Mouse (Mus musculus) lung, postnatal 0 days (tissue): Measurements from ENCODE around the gene Cpm. TPM values are rescaled to one million over a fixed set of nuclear protein-coding genes. Genes with fewer than 3 reads are reported as not detected.

Experiments used
- ATAC-seq: fragments of 200-750 bp; cut with Nextera tagmentation; 2 replicates; pipeline ENCODE4 v1.8.0; 2017; ENCODE audit warnings: moderate library complexity
- DNase-seq: peaks from one replicate; pipeline ENCODE4 v3.0.0-alpha.2; 2016; ENCODE audit warnings: low spot score
- H3K27ac ChIP-seq: fragments of 300-500 bp; sonication (generic); 2 replicates; pipeline ENCODE4 v1.5.1; 2014; ENCODE audit warnings: antibody characterized with exemption, mild to moderate bottlenecking, low read length, mixed read lengths
- H3K27me3 ChIP-seq: fragments of 300-500 bp; sonication (generic); replicated peaks from 2 replicates; pipeline ENCODE4 v1.6.1; 2014; ENCODE audit warnings: low read length, mixed read lengths; ENCODE audit not compliant: insufficient read depth
- H3K36me3 ChIP-seq: fragments of 300-500 bp; sonication (generic); 2 replicates; pipeline ENCODE4 v1.6.1; 2014; ENCODE audit warnings: low read length, mixed read lengths; ENCODE audit not compliant: insufficient read depth
- H3K4me1 ChIP-seq: fragments of 300-500 bp; sonication (generic); 2 replicates; pipeline ENCODE4 v1.6.1; 2014; ENCODE audit warnings: antibody characterized with exemption, low read depth, low read length, mixed read lengths; ENCODE audit not compliant: insufficient read depth
- H3K4me2 ChIP-seq: fragments of 300-500 bp; sonication (generic); replicated peaks from 2 replicates; pipeline ENCODE4 v1.6.1; 2014; ENCODE audit warnings: low read depth, mild to moderate bottlenecking, low read length, moderate library complexity, mixed read lengths
- H3K4me3 ChIP-seq: fragments of 300-500 bp; sonication (generic); 2 replicates; pipeline ENCODE4 v1.5.1; 2014; ENCODE audit warnings: low read depth, low read length
- H3K9ac ChIP-seq: fragments of 300-500 bp; sonication (generic); replicated peaks from 2 replicates; pipeline ENCODE4 v1.6.1; 2014; ENCODE audit warnings: low read depth, mild to moderate bottlenecking
- H3K9me3 ChIP-seq: fragments of 300-500 bp; sonication (generic); 2 replicates; pipeline ENCODE4 v1.6.1; 2016; ENCODE audit warnings: low read length, mixed read lengths
- CTCF ChIP-seq: IDR thresholded peaks from 2 replicates; pipeline ENCODE4 v1.5.1; 2016; ENCODE audit warnings: antibody characterized with exemption, mild to moderate bottlenecking
- EP300 ChIP-seq: IDR thresholded peaks from 2 replicates; pipeline ENCODE4 v1.6.1; 2016; ENCODE audit warnings: antibody characterized with exemption, mild to moderate bottlenecking, control low read depth
- WGBS: fragments of 180-500 bp; shearing (Covaris S2); extraction: QIAGEN DNeasy Blood & Tissue Kit; methylation state at CpG from one replicate; pipeline ENCODE4 v1.1.7; 2014; 5-methylcytosine and 5-hydroxymethylcytosine counted together
- polyA plus RNA-seq: library from polyadenylated mRNA; unstranded; fragments of >200 nt; fragmentation: Nextera tagmentation; extraction: Ambion mirVana; gene quantifications from 2 replicates; pipeline ENCODE4 v1.2.1, GENCODE M21; 2015

Cpm gene
- 215 and 250 TPM in 2 replicates for polyA plus RNA-seq

DNA sequence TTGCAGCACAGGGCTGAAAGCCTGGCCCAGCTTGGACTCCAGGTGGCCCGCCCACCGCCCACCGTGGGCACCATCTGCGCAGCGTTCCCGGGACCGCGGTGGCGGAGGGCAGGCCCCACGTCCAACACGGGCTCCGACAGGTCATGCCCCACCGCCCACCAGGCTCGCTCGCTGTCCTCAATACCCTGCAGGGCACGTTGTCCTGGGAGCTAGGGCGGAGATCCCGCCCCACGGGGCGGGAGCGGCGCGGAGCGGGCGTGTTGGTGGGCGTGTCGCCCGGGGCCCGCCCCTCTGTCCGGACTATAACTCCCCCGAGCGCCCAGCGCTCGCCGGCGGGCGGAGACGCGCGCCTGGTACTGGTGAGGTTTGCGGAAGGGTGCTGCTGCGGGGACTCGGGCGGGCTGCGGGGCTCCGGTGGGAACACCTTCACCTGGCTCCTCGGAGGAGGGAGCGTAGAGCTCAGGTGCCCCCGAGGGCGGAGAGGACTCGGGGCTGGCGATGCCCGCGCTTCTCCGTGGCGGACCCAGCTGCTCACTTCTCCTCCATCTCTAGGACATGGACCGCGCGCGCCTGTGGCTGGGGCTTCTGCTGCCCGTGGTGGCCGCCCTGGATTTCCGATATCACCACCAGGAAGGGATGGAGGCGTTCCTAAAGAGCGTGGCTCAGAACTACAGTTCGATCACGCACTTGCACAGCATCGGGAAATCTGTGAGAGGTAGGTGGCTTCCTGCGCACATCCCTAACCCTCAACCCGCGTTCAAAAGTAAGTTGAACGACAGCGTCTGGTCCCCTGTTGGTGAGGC lies at the start of gene Cpm:
Gene Cpm (plus strand): TSS at position 332 of the 803 bp plus-strand sequence.
- Histone ChIP-seq H3K27me3 (no peaks in the 10 kb centered on the region), H3K27ac (0 out of 2 replicates have a peak within 1 kb of the TSS, but pooled peaks have one; percentile 43), H3K36me3 (no peaks in the 10 kb centered on the region), H3K4me1 (peaks cover 12% of the 10 kb centered on the region; the same call in 1 of the 2 replicates), H3K9ac (no peak within 1 kb of the TSS; the same call in 1 of the 2 replicates), H3K4me2 (peak within 1 kb of the TSS; percentile 91), H3K4me3 (peak within 1 kb of the TSS; percentile 62), H3K9me3 (no peaks in the 10 kb centered on the region)
- ATAC-seq, result peak; percentile 97
- no peak for TF ChIP-seq EP300
- 0% methylated on average over 50 of the region's 73 CpGs for WGBS
- DNase-seq, result peak; percentile 87

DNA sequence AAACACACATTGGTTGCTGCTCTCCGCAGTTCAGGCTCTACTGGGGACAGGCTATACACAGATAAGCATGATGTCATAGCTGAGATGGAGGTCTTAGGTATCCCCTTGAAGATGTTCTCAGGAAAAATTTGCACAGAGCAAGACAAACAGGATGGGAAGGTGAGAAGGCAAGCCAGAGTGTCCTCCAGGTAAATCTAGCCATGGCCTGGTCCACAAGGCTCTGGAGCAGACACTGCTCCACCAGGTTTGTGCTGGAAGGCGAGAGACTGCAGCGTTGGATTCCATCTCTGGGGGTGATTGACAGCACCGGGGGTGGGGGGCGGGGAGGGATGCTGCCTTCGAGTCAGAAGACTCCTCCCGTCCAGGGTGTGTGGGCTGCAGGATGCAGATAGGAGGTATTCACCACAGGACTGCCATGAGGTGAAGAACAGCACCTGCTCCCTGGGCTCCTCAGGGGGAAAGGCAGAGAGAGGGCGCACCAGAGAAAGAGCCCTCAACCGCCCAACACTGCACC lies 49.5 kb upstream of the Cpm start:
- Histone ChIP-seq H3K4me2 (no peak overlapping the region), H3K36me3 (no peaks in the 10 kb centered on the region), H3K9ac (no peak overlapping the region), H3K4me3 (no peak overlapping the region), H3K27me3 (no peaks in the 10 kb centered on the region), H3K9me3 (no peaks in the 10 kb centered on the region), H3K4me1 (no peaks in the 10 kb centered on the region), H3K27ac (no peak overlapping the region)
- DNase-seq (no peak), ATAC-seq (no peak)
- no peak for TF ChIP-seq CTCF
- TF ChIP-seq EP300, result no peak
- WGBS, result 45% methylated on average over 9 of the region's 9 CpGs

DNA sequence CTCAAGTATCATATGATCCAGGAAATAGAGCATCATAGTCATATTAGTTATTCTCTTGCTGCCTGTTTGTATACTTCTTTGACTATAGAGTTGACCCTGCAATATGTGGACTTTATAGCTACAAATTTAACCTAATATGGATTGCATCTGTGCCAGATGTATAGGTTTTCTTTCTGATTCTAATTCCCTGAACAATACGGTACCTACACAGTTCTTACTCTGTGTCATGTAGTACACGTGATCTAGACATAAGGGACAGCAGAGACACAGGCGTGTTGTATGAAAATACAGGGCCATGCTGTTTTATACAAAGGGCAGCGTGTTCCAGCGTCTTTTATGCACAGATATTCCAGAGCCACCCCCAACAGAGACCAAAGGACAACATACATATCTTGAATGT lies 48.9 kb upstream of the Cpm start:
- Histone ChIP-seq H3K36me3 (no peaks in the 10 kb centered on the region), H3K9me3 (no peaks in the 10 kb centered on the region), H3K27ac (no peak overlapping the region), H3K27me3 (no peaks in the 10 kb centered on the region), H3K4me1 (no peaks in the 10 kb centered on the region), H3K4me2 (no peak overlapping the region), H3K9ac (no peak overlapping the region), H3K4me3 (no peak overlapping the region)
- DNase-seq (no peak), ATAC-seq (no peak)
- 88% methylated on average over 5 of the region's 5 CpGs for WGBS
- TF ChIP-seq CTCF, result no peak
- TF ChIP-seq EP300, result no peak

DNA sequence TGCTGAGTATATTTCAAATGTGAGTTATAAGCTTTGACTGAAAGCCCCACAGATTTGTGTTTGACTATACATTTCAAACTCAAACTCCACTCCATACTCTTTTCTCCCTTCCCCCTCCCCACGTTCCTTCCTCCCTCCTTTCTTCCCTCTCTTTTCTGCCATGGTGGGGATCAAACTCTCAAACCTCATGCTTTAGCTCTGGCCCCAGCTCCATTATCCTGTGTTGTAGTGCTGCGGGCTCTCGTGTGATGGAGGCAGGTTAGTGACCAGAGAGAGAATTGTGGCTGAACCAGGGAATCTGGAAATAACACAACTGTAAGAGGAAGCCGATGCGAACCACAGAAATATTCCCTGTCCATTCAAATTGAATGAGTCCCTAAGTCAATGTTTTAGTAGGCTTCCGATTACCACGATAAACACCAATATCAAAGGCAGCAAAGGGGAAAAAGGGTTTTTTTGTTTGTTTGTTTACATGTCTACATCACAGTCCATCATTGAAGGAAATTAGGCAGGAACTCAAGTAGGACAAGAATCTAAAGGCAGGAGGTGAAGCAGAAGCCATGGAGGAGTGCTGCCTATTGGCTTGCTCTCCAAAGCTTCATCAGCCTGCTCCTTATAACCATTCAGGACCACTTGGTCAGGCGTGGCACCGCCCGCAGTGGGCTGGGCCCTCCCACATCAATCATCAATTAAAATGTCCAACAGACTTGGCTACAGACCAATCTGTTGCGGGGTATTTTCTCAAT lies 48.1 kb upstream of the Cpm start:
- ATAC-seq (no peak), DNase-seq (no peak)
- TF ChIP-seq EP300 (no peak), CTCF (no peak)
- no peak overlapping the region for H3K9ac ChIP-seq
- no peaks in the 10 kb centered on the region for H3K36me3 ChIP-seq
- H3K27ac ChIP-seq, result no peak overlapping the region
- 91% methylated on average over 11 of the region's 11 CpGs for WGBS
- no peak overlapping the region for H3K4me3 ChIP-seq
- no peaks in the 10 kb centered on the region for H3K9me3 ChIP-seq
- H3K4me1 ChIP-seq, result no peaks in the 10 kb centered on the region
- no peak overlapping the region for H3K4me2 ChIP-seq
- no peaks in the 10 kb centered on the region for H3K27me3 ChIP-seq

DNA sequence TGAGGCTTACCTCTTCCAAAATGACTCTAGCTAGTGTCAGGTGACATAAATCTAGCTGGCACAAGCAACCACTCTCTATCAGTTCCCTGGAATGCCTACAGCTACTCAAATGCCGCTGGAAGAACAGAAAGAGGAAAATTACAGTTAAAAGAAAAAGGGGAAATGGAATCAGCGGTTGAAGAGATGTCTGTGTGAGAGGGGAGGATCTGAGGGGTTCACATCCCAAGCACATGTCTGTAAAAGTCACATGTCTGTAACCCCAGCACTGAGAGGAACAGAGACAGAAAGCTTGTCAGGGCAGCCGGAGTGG lies 47.6 kb upstream of the Cpm start:
- no peak for DNase-seq
- WGBS, result 91% methylated on average over 3 of the region's 3 CpGs
- Histone ChIP-seq H3K4me1 (no peaks in the 10 kb centered on the region), H3K27ac (no peak overlapping the region), H3K9me3 (no peaks in the 10 kb centered on the region), H3K36me3 (no peaks in the 10 kb centered on the region), H3K9ac (no peak overlapping the region), H3K27me3 (no peaks in the 10 kb centered on the region), H3K4me3 (no peak overlapping the region), H3K4me2 (no peak overlapping the region)
- ATAC-seq, result no peak
- no peak for TF ChIP-seq EP300
- TF ChIP-seq CTCF, result no peak
